Mouse (Mus musculus): Measurements from ENCODE around the gene Cacna2d3.

Gene Cacna2d3

DNA sequence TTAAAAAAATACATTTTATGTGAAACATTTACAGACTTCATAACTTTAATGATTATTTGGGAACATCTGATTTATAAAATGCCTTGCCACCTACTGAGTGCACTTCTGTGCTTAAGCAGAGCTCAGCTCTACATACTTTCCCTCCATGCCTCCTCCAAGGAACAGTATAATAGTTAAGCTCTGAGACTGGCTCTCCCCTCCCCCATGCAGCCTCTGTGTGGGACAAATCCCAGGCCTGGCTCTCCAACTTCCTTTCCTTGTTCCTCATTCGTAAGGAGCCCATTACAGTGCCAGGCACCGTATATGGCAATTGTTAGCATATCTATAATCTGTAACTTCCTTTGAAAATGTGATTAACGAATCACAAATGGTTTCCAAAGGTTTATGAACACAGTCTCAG lies 644.2 kb downstream of the Cacna2d3 start:
- DNase-seq (ENCODE audit: low spot score in 2 of 2): no peak

DNA sequence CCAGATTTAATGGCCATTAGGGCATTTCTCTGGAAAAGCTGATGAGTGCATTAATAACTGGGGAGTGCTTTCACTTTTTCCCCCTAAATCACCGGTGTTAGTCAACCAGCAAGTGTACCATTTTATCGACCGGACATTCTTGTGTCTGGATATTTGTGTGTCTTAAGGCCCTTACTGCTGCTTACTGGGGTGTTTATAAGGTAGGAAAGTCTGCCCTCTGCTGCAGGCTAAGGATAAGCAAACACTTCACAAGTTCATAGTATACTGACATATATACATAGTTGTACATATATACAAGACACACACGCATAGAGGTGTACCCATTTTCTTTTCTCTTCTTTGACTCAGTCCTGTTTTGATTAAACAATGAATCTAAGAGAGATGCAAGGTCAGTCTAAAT lies 647.9 kb downstream of the Cacna2d3 start:
- DNase-seq (ENCODE audit: low spot score in 2 of 2): no peak

DNA sequence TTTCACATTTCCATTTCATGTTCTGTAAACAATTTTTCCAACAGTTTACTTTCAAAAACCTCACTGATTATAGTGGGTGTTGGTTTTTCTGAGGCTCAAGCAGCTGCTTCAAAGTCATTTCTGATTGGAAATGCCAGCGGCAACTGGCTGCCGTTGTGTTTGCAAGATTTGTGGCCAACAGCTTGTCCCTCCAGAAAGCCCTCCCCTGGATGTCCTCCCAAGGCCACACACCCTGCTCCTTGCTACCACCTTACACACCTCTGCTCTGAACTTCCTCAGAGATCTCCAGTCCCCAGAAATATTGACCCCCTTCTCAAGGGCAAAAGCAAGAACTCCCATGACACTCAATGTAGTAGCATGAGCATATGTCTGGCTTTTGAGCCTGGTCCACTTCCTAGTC lies 659.0 kb downstream of the Cacna2d3 start:
- DNase-seq (ENCODE audit: low spot score in 2 of 2): no peak

DNA sequence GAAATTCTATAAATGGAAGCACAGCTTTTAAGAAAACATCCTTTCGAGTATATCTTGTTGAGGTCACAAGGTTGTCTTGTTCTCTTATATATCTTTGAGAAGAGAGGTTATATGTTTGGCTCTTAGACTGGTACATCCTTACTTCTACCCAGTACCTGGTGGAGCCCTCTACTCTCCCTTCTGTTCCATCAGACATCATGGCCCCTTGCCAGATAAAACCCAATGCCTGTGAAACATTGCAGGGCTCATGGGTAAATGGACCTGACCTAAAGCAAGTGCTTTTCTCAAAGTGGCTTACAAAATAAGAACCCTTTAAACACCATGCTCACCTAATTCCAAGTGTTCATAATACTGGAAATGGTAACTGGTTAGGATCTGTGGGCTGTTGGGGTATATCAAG lies 660.2 kb downstream of the Cacna2d3 start:
- DNase-seq (ENCODE audit: low spot score in 2 of 2): no peak

DNA sequence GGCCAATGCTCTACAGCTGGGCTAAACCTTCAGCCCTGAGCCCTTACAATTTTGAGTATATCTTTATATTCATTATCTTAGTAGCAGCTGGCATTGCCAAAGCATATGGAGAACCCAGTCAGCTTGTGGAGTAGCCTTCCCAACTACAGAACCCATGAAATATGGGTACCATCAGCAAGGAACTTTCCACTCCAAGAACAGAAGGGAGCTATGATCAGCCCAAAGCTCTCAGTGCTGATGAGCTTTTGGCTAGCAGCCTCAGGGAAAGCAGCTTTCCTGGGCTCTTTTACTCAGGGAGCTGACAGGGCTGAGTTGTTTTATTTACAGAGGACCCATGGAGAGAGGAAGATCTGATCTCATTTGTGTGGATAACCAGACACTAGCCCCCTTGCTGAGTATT lies 661.0 kb downstream of the Cacna2d3 start:
- DNase-seq (ENCODE audit: low spot score in 2 of 2): no peak

DNA sequence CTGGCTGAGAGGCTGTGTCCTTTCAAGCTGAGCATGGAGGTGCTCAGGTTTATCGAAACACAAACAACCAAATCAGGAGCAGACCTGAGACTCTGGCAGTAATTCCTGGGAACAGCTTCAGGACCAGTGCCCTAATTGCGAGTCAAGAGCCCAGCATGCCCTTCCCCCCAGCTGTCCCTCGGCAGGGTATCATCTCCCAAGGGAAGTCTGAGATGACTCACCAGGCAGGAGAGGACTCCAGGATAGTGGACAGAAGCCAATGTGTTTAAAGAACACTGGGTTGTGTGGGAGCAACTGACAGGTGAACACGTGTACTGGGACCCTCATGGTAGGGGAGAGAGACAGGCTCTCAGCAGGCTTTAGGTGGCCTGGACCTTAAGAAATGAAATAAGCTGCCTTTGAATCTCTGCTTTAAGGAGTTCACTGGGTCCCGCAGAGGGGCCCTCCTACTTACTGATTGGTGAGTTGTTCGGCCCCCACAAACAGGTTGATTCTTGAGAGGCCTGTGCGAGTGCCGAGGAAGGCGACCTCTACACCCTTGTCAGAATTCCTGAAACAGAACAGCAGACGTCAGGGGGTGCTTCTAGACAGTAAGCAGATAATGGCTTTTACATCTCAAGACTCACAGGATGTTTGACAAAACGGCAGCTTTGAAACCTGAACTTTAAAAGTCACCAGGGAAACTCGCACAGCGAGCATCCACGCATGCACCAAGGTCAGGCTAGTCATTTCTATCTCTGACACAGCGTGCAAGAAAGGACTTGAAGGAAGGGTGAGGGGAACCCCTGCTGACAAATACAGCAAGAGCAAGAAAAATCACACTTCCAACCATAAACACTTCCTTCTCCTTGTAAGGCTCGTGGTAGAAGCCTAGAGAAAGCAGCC lies 669.5 kb downstream of the Cacna2d3 start:
- no peak for DNase-seq (ENCODE audit: low spot score in 2 of 2)

DNA sequence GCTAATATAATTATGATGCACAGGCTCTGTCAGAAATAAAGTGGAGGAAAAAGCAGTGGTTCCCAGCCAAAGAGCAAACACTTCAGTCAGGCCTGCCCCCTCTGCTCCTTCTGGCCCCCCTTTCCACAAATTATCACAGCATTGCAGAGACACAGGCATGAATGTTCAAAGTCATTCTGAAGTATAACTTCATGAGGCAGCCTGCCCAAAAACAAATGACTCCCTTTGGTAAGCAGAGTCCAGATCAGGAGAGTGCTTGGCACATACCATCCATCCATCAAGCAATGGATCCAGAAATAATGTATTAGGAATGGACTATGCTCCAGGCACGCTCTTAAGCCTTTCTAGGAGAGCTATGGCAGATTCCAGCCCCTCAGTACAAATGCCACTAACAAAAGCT lies 679.3 kb downstream of the Cacna2d3 start:
- no peak for DNase-seq (ENCODE audit: low spot score in 2 of 2)

DNA sequence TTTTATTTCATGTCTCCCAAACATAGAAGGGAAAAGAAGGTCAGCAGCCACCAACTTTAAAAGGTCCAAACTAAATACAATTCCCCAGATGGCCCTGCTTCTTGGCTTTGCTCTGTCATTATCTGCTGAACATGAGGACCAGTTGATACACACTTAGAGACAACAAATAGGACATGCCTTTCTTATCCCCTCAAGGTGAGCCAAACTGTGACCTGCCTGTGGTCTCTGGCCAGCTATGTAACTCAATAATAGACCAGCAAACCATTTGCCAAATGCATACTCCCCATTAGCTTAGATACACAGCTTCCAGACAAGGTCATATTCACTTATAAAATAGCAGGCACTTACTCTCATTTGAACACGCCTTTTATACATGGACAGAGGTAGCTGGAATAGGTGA lies 680.2 kb downstream of the Cacna2d3 start:
- no peak for DNase-seq (ENCODE audit: low spot score in 2 of 2)

DNA sequence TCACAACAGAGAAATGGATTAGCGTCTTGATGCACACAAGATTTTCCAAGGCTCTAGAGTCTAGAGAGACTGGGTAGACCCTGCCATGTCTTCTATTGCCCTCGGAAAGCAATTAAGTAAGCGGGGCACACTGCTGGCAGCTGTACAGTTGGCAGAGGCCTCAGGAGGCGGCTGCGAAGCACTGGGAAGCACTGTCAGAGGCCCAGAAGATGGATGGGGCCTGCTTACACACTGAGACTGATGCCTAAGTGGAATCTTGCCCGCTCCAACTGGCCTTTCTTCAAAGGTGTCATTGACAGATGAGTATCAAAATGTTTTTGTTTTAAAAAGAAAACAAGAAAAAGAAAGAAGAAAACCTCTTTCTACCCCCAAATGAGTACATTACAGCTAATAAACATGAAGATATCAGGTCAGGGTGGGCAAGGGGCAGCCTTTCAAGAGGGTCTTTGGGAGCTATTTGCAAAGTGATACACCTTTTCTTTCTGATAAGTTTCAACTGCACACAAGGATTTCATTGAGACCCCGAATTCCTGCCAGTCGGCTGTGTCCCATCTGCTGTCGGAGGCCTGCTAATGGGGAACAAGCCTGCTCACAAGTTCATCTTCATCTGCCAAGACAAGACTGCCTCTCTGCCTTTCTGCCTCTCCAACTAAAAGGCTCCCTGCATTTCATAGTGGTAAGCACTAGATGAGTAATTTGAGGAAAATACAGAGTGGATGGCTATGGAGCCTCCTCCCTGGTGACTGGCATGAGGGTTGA lies 680.9 kb downstream of the Cacna2d3 start:
- peak in 1 of 2 experiments; percentile 42 for DNase-seq (ENCODE audit: low spot score in 2 of 2)

DNA sequence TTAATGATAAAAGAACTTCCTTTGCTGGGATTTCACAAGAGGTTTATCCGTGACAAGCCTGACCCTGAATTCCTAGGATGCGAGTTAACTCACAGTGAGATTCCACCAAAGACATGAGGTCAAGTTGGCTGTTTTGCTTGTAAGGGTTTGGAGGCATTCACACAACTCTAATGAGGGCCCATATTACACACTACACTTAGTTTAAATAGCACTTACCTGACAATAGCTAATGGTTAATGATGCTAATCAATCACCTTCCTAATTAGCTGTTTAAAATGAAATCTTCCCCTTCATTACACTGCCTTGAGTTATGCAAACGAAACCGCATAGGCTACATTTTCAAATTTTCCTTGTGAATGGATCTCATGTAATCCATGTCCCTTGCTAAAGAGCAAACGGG lies 683.4 kb downstream of the Cacna2d3 start:
- DNase-seq (ENCODE audit: low spot score in 2 of 2): no peak

DNA sequence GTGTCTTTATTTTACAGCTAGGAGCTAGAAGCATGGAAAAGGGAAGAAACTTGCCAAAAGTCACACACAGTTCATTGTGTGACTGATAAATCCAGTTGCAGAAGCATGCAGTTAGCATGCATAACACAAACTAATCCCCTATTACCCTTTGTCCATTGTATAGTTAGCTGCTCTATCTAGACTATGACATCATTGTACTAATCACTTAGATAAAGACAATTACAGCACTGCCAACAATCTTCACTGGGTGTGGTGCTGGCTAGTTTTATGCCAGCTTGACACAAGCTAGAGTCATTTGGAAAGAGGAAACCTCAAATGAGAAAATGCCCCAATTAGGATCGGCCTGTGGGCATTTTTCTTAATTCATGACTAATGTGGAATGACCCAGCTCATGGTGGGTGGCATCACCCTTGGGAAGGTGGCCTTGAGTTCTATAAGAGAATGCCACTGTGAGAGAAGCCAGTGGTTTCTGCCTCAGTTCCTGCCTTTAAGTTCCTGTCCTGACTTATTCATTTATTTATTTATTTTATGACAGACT lies 689.7 kb downstream of the Cacna2d3 start:
- DNase-seq (ENCODE audit: low spot score in 2 of 2): no peak

DNA sequence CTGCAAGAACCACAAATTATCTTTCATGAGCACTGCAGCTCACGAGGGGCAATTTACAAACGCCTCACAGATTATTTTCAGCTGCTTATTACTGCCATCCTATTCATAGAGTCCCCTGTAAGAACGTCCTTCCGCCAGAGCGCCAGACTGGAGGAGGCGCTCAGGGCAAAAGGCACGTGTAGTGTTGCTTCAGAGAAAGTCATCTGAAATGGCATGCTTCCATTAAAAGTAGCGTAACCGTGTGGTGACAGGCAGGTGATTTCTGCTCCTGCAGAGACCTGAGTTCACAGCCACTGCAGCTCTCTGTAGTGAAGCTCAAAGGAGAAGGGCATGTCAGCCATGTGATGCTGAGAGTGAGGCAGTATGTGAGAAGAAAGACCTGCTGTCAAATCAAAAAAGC lies 691.1 kb downstream of the Cacna2d3 start:
- DNase-seq (ENCODE audit: low spot score in 2 of 2): no peak

DNA sequence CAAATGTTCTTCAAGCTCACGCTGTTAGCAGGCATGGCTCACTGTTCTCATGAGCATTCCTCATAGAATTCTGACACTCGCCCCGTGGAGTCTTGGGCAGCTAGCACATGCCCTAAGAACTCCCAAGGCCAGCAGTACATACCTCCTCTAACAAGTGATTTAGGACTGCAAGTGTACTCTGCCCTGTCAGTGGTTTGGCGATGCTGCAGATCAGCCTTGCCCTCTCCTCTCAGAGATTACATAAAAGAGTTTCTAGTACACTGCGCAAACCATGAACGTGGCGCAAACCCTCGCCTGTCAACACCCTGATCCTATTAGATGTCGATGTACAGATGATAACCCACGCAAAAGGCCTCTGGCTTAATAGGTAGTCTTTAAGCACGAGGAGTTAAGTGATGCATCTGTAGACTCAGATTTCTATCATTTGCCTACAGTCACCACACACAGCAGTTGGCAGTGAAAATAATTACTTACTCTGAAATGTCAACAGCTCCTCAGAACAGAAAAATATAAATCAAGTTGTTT lies 691.7 kb downstream of the Cacna2d3 start:
- DNase-seq (ENCODE audit: low spot score in 2 of 2): no peak

DNA sequence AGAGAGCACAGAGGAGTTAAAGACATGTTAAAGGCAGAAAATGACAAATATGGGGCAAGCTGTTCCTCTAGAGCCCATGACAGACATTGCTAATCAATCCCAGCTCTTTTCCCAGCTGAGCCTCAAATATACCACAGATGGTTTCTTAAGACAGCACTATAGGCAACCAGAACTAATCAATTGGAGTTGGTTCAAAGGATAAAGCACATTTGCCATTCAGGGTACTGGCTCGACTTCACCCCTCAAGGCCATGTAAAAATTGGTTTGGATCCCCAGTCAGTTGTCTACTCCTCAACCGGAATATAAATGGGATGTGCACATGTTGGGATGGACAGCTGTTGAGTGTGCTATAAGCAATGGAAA lies 692.6 kb downstream of the Cacna2d3 start:
- no peak for DNase-seq (ENCODE audit: low spot score in 2 of 2)

DNA sequence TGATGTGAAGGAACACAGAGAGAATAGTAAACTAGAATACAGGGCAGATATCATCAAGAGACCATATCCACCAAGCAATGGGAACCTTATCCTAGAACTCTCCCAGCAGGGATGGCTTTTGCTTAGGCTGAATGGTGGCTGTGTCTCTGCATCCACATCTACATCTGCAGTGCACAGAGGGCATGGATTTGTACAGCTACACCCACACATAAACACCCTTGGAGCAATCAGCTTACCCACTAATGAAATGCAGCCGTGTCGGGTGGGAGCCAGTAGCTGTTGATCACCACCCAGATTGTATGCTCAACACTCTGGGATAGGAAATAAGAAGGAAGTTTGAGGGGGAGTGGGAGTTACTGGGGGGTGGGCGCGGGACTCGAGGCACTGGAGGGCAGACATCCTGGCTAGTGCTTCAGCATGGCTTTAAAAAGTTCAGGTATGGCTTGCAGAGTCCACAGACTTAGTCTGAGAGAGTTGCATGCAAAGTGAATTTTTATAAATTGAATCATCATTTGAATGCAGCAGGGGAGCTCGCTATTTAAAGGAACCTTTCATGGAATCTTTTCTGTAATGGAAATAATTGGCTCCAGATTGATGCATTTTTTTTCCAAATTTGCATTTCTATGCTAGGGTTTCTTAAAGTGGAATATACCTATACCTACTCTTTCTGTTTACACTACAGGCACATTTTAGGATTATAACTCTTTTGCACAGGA lies 693.1 kb downstream of the Cacna2d3 start:
- no peak for DNase-seq (ENCODE audit: low spot score in 2 of 2)

DNA sequence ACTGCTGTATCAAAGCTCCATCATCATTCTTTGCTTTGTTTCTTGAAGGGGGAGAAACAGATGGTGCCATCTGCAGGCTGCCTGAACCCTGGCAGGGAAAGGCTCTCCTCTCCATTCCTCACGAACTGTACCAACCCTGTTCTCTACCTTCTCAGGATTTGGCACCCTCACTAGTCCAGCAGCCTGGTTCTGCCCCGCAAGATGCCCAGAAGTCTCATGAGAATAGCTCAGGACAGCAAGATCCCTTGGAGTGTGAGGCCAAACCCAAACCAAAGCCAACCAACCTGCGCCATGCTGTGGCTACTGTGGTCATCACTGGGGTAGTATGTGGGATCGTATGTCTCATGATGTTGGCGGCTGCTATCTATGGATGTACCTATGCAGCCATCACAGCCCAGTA lies 694.4 kb downstream of the Cacna2d3 start:
- no peak for DNase-seq (ENCODE audit: low spot score in 2 of 2)

DNA sequence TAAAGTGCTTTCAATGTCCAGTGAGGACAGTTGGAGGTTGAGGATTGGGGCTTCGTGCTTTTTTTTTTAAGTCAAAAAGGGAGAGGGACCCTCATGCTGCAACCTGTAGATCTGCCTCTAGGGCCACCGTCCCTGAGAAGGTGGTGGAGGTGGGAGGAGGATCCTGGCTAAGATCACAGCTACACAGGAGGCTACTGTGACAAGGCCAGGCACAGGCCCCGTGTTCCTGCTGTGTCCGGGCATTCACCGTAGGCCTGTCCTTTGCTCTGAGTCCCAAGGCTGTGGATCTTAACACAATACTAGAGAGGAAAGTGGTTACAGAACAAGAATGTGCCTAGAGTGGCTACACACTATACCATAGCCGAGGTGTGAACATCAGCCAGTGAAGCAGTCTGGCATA lies 696.3 kb downstream of the Cacna2d3 start:
- no peak for DNase-seq (ENCODE audit: low spot score in 2 of 2)

DNA sequence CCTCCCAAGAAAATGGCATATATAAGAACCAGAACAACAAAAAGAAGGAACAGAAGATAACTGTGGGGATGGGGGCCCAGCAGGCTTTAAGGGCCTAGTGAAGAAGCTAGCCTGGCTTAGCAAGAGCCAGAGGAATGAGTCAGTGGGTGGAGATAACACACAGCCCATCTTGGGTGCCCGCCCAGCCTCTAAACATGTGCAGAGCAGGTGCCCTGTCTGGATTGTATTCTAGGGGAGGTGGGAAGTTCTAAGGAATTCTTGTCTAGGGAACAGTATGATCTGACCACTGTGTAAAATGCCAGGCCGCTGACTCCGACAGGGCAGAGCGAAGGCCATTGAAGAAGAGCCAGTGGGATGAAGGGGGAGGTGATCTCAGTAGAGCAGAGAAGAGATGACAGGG lies 698.4 kb downstream of the Cacna2d3 start:
- DNase-seq (ENCODE audit: low spot score in 2 of 2): no peak

DNA sequence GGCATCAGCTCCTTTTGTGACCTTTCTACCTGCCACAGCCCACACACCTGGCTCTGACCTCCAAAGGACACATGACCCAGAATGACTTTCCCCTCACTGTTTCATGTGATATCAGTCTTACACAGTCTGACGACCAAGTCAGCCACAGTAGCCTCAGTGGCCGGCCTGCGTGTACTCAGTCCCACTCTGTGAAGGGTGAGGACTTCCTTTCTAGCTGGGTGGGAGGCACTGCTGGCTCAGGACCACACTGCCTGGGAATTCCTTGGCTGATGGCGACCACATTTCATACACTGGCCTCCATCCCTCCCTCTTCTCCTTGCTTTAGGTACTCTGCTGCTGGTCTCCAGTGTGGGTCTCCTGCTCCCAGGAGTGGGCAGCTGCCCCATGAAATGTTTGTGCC lies 700.4 kb downstream of the Cacna2d3 start:
- DNase-seq (ENCODE audit: low spot score in 2 of 2): no peak

DNA sequence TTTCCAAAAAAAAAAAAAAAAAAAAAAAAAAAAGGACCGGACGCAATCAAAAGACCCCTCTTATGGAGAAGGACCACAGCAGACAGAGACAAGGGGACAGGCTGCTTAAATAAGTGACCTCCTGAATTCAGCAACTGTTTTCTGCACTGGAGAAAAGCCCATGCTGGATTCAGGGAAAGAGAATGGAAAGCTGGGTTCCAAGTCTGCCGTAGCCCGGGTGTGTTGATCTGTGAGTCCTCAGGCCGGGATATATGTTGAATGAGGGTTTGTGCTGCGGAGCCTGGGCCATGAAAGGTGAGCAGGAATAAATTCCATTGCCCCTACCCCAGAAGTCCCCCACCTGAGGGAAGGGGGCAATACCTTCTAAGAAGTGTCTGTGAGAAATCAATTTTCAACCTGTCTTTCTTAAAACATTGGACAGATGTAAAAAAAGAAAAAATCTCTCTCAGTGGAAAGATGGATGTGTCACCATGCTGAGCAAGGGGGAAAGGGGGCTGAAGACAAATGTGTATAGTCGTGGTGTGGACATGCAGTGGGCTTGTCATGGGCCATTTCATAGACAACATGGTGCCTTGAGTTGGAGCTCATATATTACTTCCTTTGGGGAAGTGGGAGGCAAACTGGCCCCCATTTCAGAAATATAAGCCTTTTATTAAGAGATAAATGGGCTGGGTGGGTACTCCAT lies 703.2 kb downstream of the Cacna2d3 start:
- no peak for DNase-seq (ENCODE audit: low spot score in 2 of 2)

DNA sequence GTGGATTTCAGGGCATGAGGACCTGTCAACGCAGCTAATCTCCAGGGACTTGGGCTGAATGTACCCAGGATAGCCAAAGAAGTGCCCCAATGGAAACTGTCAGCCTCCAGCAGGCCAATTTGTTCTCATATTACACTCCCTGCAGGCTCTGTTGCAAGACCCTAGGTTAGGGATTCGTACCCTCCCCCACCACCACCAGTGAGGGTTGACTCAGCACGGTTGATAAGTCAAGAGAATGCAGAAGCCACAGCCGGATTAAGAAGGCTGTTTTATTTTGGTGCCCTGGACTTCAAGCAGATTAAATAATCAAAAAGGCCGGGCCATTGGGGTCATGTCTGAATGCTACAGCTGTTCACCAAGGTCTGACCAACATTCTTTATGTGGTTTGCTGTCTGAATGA lies 703.8 kb downstream of the Cacna2d3 start, which contains the start of gene Lrtm1:
Lrtm1 (plus strand) TSS at position 326 of the 400 bp plus-strand sequence.
- no peak for DNase-seq (ENCODE audit: low spot score in 2 of 2)

All from frontal cortex, postnatal 10 days (tissue).